Mouse (Mus musculus) cerebellum, adult 2 months (tissue): ENCODE data around the gene BC017158. TPM values are rescaled to one million over a fixed set of nuclear protein-coding genes. Genes with fewer than 3 reads are reported as not detected.
A peak's percentile ranks its signal among the peaks of the same experiment; 100 is the strongest.

Experiments used
- DNase-seq, 2 experiments: peaks; one replicate each; pipeline ENCODE4 v3.0.0; 2021
- H3K27ac ChIP-seq: fragments of 200-500 bp; 2 replicates; pipeline ENCODE4 v1.5.1; 2012; ENCODE audit warnings: low read length, control low read depth, inconsistent platforms; ENCODE audit not compliant: insufficient read depth
- H3K27me3 ChIP-seq: fragments of 200-500 bp; 2 replicates; pipeline ENCODE4 v1.6.1; 2012; ENCODE audit warnings: inconsistent platforms, mild to moderate bottlenecking, low read length, moderate library complexity; ENCODE audit not compliant: control insufficient read depth, insufficient read depth
- H3K4me1 ChIP-seq: fragments of 200-500 bp; 2 replicates; pipeline ENCODE4 v1.6.1; 2011; ENCODE audit warnings: low read length; ENCODE audit not compliant: control insufficient read depth, insufficient read depth
- H3K4me3 ChIP-seq: fragments of 200-500 bp; replicated peaks from 2 replicates; pipeline ENCODE3; 2011; ENCODE audit warnings: mild to moderate bottlenecking, low read depth, low read length, control low read depth; ENCODE audit not compliant: insufficient read depth
- CTCF ChIP-seq: fragments of 200-500 bp; IDR thresholded peaks from 2 replicates; pipeline ENCODE4 v1.5.1; 2011; ENCODE audit warnings: low read depth, mild to moderate bottlenecking, control low read depth, low read length, moderate library complexity, borderline replicate concordance; ENCODE audit not compliant: insufficient read depth
- POLR2A ChIP-seq: fragments of 200-500 bp; IDR thresholded peaks from 2 replicates; pipeline ENCODE4 v1.6.1; 2011; ENCODE audit warnings: low read length, control low read depth, borderline replicate concordance; ENCODE audit not compliant: insufficient read depth
- WGBS: fragments of 180-500 bp; shearing (Covaris S2); methylation state at CpG from one replicate; pipeline ENCODE4 v1.1.7; 2018; 5-methylcytosine and 5-hydroxymethylcytosine counted together
- polyA plus RNA-seq: library from polyadenylated mRNA; depleted of rRNA; stranded (reverse); fragments of >200 nt; gene quantifications from 2 replicates; pipeline ENCODE4 v1.2.3, GENCODE M21; 2012

Gene BC017158
- polyA plus RNA-seq, 1 experiment, result 35.4 TPM

GRCm38 (mm10) chr7:128242331-128242730 is 55.6 kb downstream of the BC017158 start:
- H3K4me1 ChIP-seq, result peaks cover 19% of the 10 kb centered on the region
- 94% methylated on average over 16 of the region's 16 CpGs for WGBS
- no peak for DNase-seq
- TF ChIP-seq CTCF (no peak), POLR2A (no peak)
- no peak overlapping the region for H3K27ac ChIP-seq
- no peaks in the 10 kb centered on the region for H3K27me3 ChIP-seq
- H3K4me3 ChIP-seq, result no peak overlapping the region

- DNase-seq, result peak; percentile 47 to 49
- no peak for TF ChIP-seq POLR2A
- no peak for TF ChIP-seq CTCF
- WGBS, result 57% methylated on average over 27 of the region's 27 CpGs
- H3K27ac ChIP-seq, result no peak overlapping the region
- H3K4me1 ChIP-seq, result peaks cover 14% of the 10 kb centered on the region
- no peak overlapping the region for H3K4me3 ChIP-seq
- no peaks in the 10 kb centered on the region for H3K27me3 ChIP-seq
Observed at GRCm38 (mm10) chr7:128240131-128240784, 57.7 kb downstream of the BC017158 start.

- TF ChIP-seq CTCF, result no peak
- TF ChIP-seq POLR2A, result no peak
- Histone ChIP-seq H3K4me1 (peaks cover 11% of the 10 kb centered on the region), H3K27me3 (no peaks in the 10 kb centered on the region), H3K27ac (no peak overlapping the region), H3K4me3 (no peak overlapping the region)
- 14% methylated on average over 4 of the region's 4 CpGs for WGBS
- peak in 1 of 2 experiments; percentile 15 for DNase-seq
Observed at GRCm38 (mm10) chr7:128238991-128239390, 59.0 kb downstream of the BC017158 start.

GRCm38 (mm10) chr7:128237927-128238778 is 59.8 kb downstream of the BC017158 start, which contains the start of gene 9130023H24Rik:
9130023H24Rik (minus strand) TSS chr7:128238031.
- under 1% methylated on average over 72 of the region's 72 CpGs for WGBS
- Histone ChIP-seq H3K4me1 (peaks cover 11% of the 10 kb centered on the region), H3K4me3 (peak within 1 kb of the TSS; percentile 95), H3K27me3 (no peaks in the 10 kb centered on the region), H3K27ac (peak within 1 kb of the TSS; percentile 96)
- TF ChIP-seq POLR2A, result peak; percentile 49; the same call in 1 of the 2 replicates
- 0 out of 2 replicates have a peak, but pooled peaks have one; percentile 3 for TF ChIP-seq CTCF
- peak; percentile 99 to 100 for DNase-seq

- WGBS, result under 1% methylated on average over 25 of the region's 25 CpGs
- peak overlapping the region; percentile 95 for H3K4me3 ChIP-seq
- peak overlapping the region; percentile 65; the same call in 1 of the 2 replicates for H3K27ac ChIP-seq
- peaks cover 11% of the 10 kb centered on the region for H3K4me1 ChIP-seq
- no peaks in the 10 kb centered on the region for H3K27me3 ChIP-seq
- TF ChIP-seq POLR2A (no peak), CTCF (no peak)
- DNase-seq, result no peak
Observed at GRCm38 (mm10) chr7:128237593-128237926, 60.4 kb downstream of the BC017158 start.

- TF ChIP-seq CTCF (peak; percentile 68; the same call in 1 of the 2 replicates), POLR2A (no peak)
- Histone ChIP-seq H3K27me3 (no peaks in the 10 kb centered on the region), H3K4me1 (peaks cover 11% of the 10 kb centered on the region), H3K4me3 (peak within 1 kb of the TSS; percentile 95), H3K27ac (peak within 1 kb of the TSS; percentile 96)
- 24% methylated on average over 37 of the region's 37 CpGs for WGBS
- DNase-seq, result peak; percentile 84 to 91
Observed at GRCm38 (mm10) chr7:128236856-128237592, 60.9 kb downstream of the BC017158 start, which contains the start of gene Armc5. Armc5 (plus strand) TSS chr7:128237342.

- H3K27ac ChIP-seq, result peak overlapping the region; percentile 85; the same call in 1 of the 2 replicates
- 95% methylated on average over 13 of the region's 13 CpGs for WGBS
- H3K4me1 ChIP-seq, result peaks cover 11% of the 10 kb centered on the region
- no peak for DNase-seq
- TF ChIP-seq CTCF (no peak), POLR2A (no peak)
- H3K4me3 ChIP-seq, result no peak overlapping the region
- H3K27me3 ChIP-seq, result no peaks in the 10 kb centered on the region
Observed at GRCm38 (mm10) chr7:128236426-128236825, 61.5 kb downstream of the BC017158 start.
